Mouse (Mus musculus): ENCODE data around the gene Nat8f5. TPM values are rescaled to one million over a fixed set of nuclear protein-coding genes. Genes with fewer than 3 reads are reported as not detected.
"Not testable (repeated sequence)": the region's sequence is repeated elsewhere in the genome, so short reads cannot be mapped to it uniquely, and the experiment has no call there.

Gene Nat8f5
- polyA plus RNA-seq (2012; rRNA removed) = 0.27 TPM in 1 of 2 replicates, not detected in the other

- no peaks in the 10 kb centered on the region for H3K4me1 ChIP-seq (ENCODE audit: control insufficient read depth, insufficient read depth, low read length)
- TF ChIP-seq CTCF (IDR thresholded peaks at IDR 0.05; ENCODE audit: insufficient read depth, low read length) (no peak), POLR2A (IDR thresholded peaks at IDR 0.05; ENCODE audit: borderline replicate concordance, extremely low read depth, low read depth, low read length) (no peak)
- WGBS = 75% methylated on average over 5 of the region's 5 CpGs
- no peak for DNase-seq
- H3K4me3 ChIP-seq (replicated peaks; ENCODE audit: extremely low read depth, low read depth, low read length) = no peak within 1 kb of the TSS
Observed at GRCm38 (mm10) chr6:85820837-85821236, at the start of gene Nat8f5, which contains the start of gene Nat8f6. Nat8f5 (minus strand) TSS chr6:85820972. Nat8f6 (minus strand) TSS chr6:85820954.

GRCm38 (mm10) chr6:85869006-85869405, 48.2 kb upstream of the Nat8f5 start, which contains the start of gene Nat8f2:
Nat8f2 (minus strand) TSS chr6:85869158.
- WGBS = 70% methylated on average over 5 of the region's 5 CpGs
- DNase-seq; H3K4me3 ChIP-seq (replicated peaks; ENCODE audit: extremely low read depth, low read depth, low read length); H3K4me1 ChIP-seq (ENCODE audit: control insufficient read depth, insufficient read depth, low read length): not testable (repeated sequence)

GRCm38 (mm10) chr6:85867726-85868690, 47.2 kb upstream of the Nat8f5 start:
- DNase-seq = no peak
- H3K4me1 ChIP-seq (ENCODE audit: control insufficient read depth, insufficient read depth, low read length) = no peaks in the 10 kb centered on the region
- TF ChIP-seq CTCF (IDR thresholded peaks at IDR 0.05; ENCODE audit: insufficient read depth, low read length) = no peak
- H3K4me3 ChIP-seq (replicated peaks; ENCODE audit: extremely low read depth, low read depth, low read length) = no peak overlapping the region
- WGBS = 55% methylated on average over 8 of the region's 8 CpGs

GRCm38 (mm10) chr6:85866995-85867394, 46.2 kb upstream of the Nat8f5 start:
- not testable (repeated sequence) for H3K4me1 ChIP-seq (ENCODE audit: control insufficient read depth, insufficient read depth, low read length); H3K4me3 ChIP-seq (replicated peaks; ENCODE audit: extremely low read depth, low read depth, low read length); DNase-seq
- 46% methylated on average over 1 of the region's 1 CpGs for WGBS

- H3K4me3 ChIP-seq (replicated peaks; ENCODE audit: extremely low read depth, low read depth, low read length); H3K4me1 ChIP-seq (ENCODE audit: control insufficient read depth, insufficient read depth, low read length); DNase-seq: not testable (repeated sequence)
- 81% methylated on average over 3 of the region's 3 CpGs for WGBS
Observed at GRCm38 (mm10) chr6:85866166-85866565, 45.4 kb upstream of the Nat8f5 start.

GRCm38 (mm10) chr6:85864900-85865639, 44.3 kb upstream of the Nat8f5 start:
- WGBS = 59% methylated on average over 6 of the region's 7 CpGs
- not testable (repeated sequence) for DNase-seq; H3K4me1 ChIP-seq (ENCODE audit: control insufficient read depth, insufficient read depth, low read length); H3K4me3 ChIP-seq (replicated peaks; ENCODE audit: extremely low read depth, low read depth, low read length)

GRCm38 (mm10) chr6:85863840-85864239, 43.1 kb upstream of the Nat8f5 start:
- WGBS = 72% methylated on average over 2 of the region's 2 CpGs
- TF ChIP-seq CTCF (IDR thresholded peaks at IDR 0.05; ENCODE audit: insufficient read depth, low read length) (no peak), POLR2A (IDR thresholded peaks at IDR 0.05; ENCODE audit: borderline replicate concordance, extremely low read depth, low read depth, low read length) (no peak)
- Histone ChIP-seq H3K4me3 (replicated peaks; ENCODE audit: extremely low read depth, low read depth, low read length) (no peak overlapping the region), H3K4me1 (ENCODE audit: control insufficient read depth, insufficient read depth, low read length) (no peaks in the 10 kb centered on the region)
- DNase-seq = no peak

- no peak overlapping the region for H3K4me3 ChIP-seq (replicated peaks; ENCODE audit: extremely low read depth, low read depth, low read length)
- no peaks in the 10 kb centered on the region for H3K4me1 ChIP-seq (ENCODE audit: control insufficient read depth, insufficient read depth, low read length)
- 74% methylated on average over 2 of the region's 2 CpGs for WGBS
- TF ChIP-seq POLR2A (IDR thresholded peaks at IDR 0.05; ENCODE audit: borderline replicate concordance, extremely low read depth, low read depth, low read length) (no peak), CTCF (IDR thresholded peaks at IDR 0.05; ENCODE audit: insufficient read depth, low read length) (no peak)
- DNase-seq = no peak
Observed at GRCm38 (mm10) chr6:85863136-85863535, 42.4 kb upstream of the Nat8f5 start.

GRCm38 (mm10) chr6:85862565-85862964, 41.8 kb upstream of the Nat8f5 start:
- TF ChIP-seq CTCF (IDR thresholded peaks at IDR 0.05; ENCODE audit: insufficient read depth, low read length) = no peak
- no peak for TF ChIP-seq POLR2A (IDR thresholded peaks at IDR 0.05; ENCODE audit: borderline replicate concordance, extremely low read depth, low read depth, low read length)
- no peaks in the 10 kb centered on the region for H3K4me1 ChIP-seq (ENCODE audit: control insufficient read depth, insufficient read depth, low read length)
- WGBS = 52% methylated on average over 3 of the region's 3 CpGs
- DNase-seq = no peak
- no peak overlapping the region for H3K4me3 ChIP-seq (replicated peaks; ENCODE audit: extremely low read depth, low read depth, low read length)

- DNase-seq = no peak
- 85% methylated on average over 3 of the region's 3 CpGs for WGBS
- Histone ChIP-seq H3K4me1 (ENCODE audit: control insufficient read depth, insufficient read depth, low read length) (no peaks in the 10 kb centered on the region), H3K4me3 (replicated peaks; ENCODE audit: extremely low read depth, low read depth, low read length) (no peak overlapping the region)
- TF ChIP-seq POLR2A (IDR thresholded peaks at IDR 0.05; ENCODE audit: borderline replicate concordance, extremely low read depth, low read depth, low read length) (no peak), CTCF (IDR thresholded peaks at IDR 0.05; ENCODE audit: insufficient read depth, low read length) (no peak)
Observed at GRCm38 (mm10) chr6:85861247-85861646, 40.5 kb upstream of the Nat8f5 start.
